Mouse (Mus musculus): ENCODE measurements around the gene Cd37. TPM values are rescaled to one million over a fixed set of nuclear protein-coding genes. Genes with fewer than 3 reads are reported as not detected.

Cd37 gene
- polyA plus RNA-seq, 1 experiment from 2014 or later = 1.5 TPM

DNA sequence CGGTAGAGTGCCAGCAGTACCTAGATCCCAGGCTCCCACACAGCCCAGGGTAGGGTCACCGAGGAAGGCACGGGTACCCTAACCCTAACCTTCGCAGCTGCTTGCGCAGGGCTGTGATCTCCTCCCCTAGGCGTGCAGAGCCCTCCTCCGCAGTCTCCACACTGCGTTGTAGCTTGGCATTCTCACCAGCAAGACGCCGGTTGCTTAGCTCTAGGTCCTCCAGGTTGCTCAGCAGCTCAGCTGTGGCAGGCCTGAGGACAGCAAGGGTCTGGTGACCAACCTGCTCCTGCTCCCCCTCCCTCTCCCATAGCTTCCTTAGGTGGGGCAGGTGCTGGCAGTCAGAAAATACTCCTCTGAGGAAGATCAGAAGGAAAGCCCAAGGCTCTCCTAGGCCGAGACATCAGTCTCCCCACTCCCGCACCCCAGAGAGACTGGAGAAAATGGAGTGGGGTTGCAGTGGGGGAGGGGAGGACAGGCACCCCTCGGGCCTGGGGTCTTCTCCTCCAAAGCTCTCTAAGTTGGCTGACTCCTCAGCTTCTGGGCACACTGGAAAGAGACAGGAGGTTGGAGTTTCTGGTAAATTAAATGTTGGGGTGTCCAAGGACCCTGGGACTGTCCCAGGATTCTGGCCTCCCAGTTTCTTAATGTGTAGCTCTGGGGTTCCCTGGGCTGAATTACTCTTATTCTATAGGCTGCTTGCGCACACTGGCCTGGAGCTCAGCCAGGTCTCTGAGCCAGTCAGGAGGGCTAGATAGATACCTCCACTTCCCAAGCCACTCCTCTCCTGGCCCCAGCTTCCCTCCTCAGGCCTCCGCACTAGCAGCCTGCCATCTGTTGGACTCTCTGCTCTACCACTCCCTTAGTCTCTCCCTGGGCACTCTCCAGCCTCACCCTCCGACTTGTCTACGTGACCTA, 44.8 kb downstream of the Cd37 start:
- ATAC-seq = no peak
- H3K4me1 ChIP-seq (replicated peaks) = peaks cover 18% of the 10 kb centered on the region
- no peak overlapping the region for H3K4me3 ChIP-seq (replicated peaks)
- WGBS = 71% methylated on average over 17 of the region's 17 CpGs
- no peak overlapping the region for H3K9ac ChIP-seq (replicated peaks)
- peaks cover 24% of the 10 kb centered on the region for H3K27me3 ChIP-seq
- no peaks in the 10 kb centered on the region for H3K9me3 ChIP-seq
- no peak overlapping the region for H3K4me2 ChIP-seq (replicated peaks)
- H3K36me3 ChIP-seq = no peaks in the 10 kb centered on the region
- no peak overlapping the region for H3K27ac ChIP-seq

DNA sequence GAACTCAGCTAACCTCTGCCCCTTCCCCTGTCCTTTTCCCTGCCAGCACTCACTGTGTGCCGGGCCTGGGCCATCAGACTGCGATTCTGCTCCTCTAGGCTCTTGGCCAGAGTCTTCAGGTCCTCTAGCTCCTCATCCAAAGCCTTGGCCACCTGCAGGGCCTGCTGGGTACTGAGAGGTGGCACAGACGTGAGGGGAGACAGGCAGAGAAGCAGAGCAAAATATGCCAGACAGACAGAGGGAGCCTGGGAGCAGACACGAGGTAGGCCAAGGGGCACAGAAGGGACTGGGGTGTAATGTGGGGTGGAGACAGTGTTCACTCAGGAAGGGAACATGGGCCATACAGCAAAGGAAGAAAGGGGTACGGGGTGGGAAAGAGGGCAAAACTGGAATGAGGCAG, 45.5 kb downstream of the Cd37 start:
- no peaks in the 10 kb centered on the region for H3K9me3 ChIP-seq
- H3K9ac ChIP-seq (replicated peaks) = 0 out of 2 replicates have a peak overlapping the region, but pooled peaks have one; percentile 19
- peaks cover 31% of the 10 kb centered on the region for H3K27me3 ChIP-seq
- no peak overlapping the region for H3K4me2 ChIP-seq (replicated peaks)
- H3K4me1 ChIP-seq (replicated peaks) = peaks cover 14% of the 10 kb centered on the region
- no peak overlapping the region for H3K27ac ChIP-seq
- no peak for ATAC-seq
- 67% methylated on average over 4 of the region's 5 CpGs for WGBS
- H3K4me3 ChIP-seq (replicated peaks) = no peak overlapping the region
- no peaks in the 10 kb centered on the region for H3K36me3 ChIP-seq

DNA sequence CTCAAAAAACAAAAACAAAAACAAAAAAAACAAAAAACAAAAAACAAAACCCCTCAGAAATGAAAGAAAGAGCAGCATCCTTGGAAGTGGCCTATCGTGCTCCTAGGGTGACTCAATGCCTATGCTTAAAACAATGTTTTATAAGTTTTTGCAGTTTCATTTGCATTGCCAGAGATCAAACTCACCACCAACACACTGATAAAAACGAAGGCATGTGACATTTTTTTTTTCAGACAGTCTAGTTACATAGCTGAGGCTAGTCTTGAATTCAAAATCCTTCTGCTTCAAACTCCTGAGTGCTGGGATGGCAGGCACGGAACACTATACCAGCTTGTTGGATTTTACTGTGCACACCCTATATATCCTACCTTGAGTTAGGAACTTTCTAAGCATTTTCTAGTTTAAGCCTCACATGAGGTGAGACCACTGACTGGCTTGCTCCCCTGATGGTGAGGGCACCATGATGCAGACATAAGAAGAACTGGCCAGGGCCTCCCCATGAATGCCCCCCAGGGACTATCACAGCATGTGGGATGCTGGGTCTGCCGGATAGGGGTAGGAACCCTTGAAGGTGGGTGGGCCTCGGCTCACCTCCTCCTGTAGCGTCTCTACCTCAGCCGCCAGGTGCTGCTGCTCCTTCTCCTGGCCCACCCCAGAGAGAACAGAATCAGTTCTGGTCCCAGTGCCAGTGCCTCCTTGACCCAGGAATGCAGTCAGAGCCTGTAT, 46.2 kb downstream of the Cd37 start:
- H3K27ac ChIP-seq = no peak overlapping the region
- H3K36me3 ChIP-seq = no peaks in the 10 kb centered on the region
- no peak overlapping the region for H3K4me3 ChIP-seq (replicated peaks)
- 0 out of 2 replicates have a peak overlapping the region, but pooled peaks have one; percentile 19 for H3K9ac ChIP-seq (replicated peaks)
- H3K9me3 ChIP-seq = no peaks in the 10 kb centered on the region
- ATAC-seq = no peak
- WGBS = 87% methylated on average over 7 of the region's 7 CpGs
- no peak overlapping the region for H3K4me2 ChIP-seq (replicated peaks)
- H3K4me1 ChIP-seq (replicated peaks) = peaks cover 12% of the 10 kb centered on the region
- peaks cover 32% of the 10 kb centered on the region for H3K27me3 ChIP-seq

DNA sequence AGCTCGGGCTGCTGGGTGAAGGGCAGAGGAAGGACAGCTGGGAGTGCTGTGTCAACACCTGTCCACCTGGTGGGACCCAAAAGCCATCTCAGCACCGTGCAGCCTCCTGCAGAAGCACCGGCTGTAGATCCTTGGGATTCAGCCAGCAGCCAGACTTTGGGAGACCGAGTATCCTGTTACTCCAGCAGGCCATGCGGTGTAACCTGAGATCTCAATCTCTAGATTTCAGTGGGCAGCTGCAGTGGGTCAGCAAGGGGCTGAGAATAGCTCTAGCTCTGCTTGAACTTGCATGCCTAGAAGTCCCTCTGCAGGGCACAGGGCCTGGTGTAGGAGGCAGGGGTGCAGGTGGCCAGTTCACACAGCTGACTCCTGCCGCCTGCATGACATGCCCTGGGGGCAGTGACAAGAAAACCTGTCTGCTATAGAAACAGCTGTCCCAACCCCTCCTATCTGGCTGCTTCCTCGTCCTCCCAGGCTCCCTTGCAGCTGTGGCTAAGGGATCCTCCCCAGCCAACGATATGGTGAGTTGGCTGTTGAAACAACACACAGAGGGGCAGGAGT, 47.0 kb downstream of the Cd37 start:
- Histone ChIP-seq H3K36me3 (no peaks in the 10 kb centered on the region), H3K27me3 (peaks cover 35% of the 10 kb centered on the region), H3K27ac (no peak overlapping the region), H3K4me3 (replicated peaks) (no peak overlapping the region), H3K9me3 (no peaks in the 10 kb centered on the region), H3K4me1 (replicated peaks) (peaks cover 12% of the 10 kb centered on the region), H3K9ac (replicated peaks) (0 out of 2 replicates have a peak overlapping the region, but pooled peaks have one; percentile 12), H3K4me2 (replicated peaks) (no peak overlapping the region)
- 29% methylated on average over 8 of the region's 8 CpGs for WGBS
- no peak for ATAC-seq

DNA sequence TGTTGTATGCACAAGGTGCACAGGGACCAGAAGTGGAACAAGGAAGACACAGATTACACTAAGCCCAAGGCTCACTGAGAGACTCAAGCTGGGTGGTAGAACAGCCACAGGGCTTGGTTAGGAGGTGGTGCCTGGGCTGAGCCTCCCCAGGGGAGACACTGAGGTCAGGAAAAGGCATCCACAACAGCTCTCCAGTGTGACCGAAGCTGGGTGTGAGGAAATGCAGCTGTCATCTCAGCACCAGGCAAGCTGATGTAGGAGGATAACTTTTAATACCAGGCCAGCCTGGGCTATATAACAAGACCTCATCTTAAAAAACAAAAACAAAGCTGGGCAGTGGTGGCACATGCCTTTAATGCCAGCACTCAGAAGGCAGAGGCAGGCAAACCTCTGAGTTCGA, 47.8 kb downstream of the Cd37 start:
- Histone ChIP-seq H3K4me3 (replicated peaks) (no peak overlapping the region), H3K36me3 (no peaks in the 10 kb centered on the region), H3K4me1 (replicated peaks) (peaks cover 14% of the 10 kb centered on the region), H3K4me2 (replicated peaks) (no peak overlapping the region), H3K9ac (replicated peaks) (no peak overlapping the region), H3K27ac (no peak overlapping the region), H3K9me3 (no peaks in the 10 kb centered on the region), H3K27me3 (peaks cover 42% of the 10 kb centered on the region)
- ATAC-seq = no peak
- whole genome bisulfite sequencing = 87% methylated on average over 2 of the region's 2 CpGs

GRCm38 (mm10) chr7:45190186-45190585, 48.7 kb downstream of the Cd37 start:
- Histone ChIP-seq H3K4me1 (replicated peaks) (peaks cover 20% of the 10 kb centered on the region), H3K9ac (replicated peaks) (no peak overlapping the region), H3K27me3 (peaks cover 51% of the 10 kb centered on the region), H3K27ac (no peak overlapping the region), H3K9me3 (no peaks in the 10 kb centered on the region), H3K4me2 (replicated peaks) (no peak overlapping the region), H3K4me3 (replicated peaks) (no peak overlapping the region), H3K36me3 (no peaks in the 10 kb centered on the region)
- WGBS = 93% methylated on average over 6 of the region's 6 CpGs
- no peak for ATAC-seq

DNA sequence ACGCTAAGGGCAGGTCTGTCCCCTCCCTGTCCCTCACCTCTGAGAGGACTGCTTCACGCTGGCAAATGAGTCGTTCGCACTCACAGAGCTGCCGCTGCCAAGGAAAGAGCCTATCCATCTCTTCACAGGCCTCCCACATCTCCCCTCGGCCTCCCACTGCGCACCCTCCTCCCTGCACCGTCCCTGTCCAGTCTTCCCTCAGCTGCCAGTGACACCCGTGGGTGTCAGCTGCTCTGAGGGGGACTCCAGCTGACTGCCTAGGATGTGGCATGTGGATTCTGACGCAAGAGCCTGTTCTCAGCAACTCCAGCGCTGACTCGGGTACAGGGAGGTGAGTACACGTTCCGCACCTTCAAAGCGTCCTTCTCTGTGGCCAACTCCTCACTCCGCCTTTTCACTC, 49.3 kb downstream of the Cd37 start:
- no peaks in the 10 kb centered on the region for H3K36me3 ChIP-seq
- H3K27ac ChIP-seq = no peak overlapping the region
- H3K27me3 ChIP-seq = peaks cover 53% of the 10 kb centered on the region
- whole genome bisulfite sequencing = 71% methylated on average over 16 of the region's 16 CpGs
- H3K9me3 ChIP-seq = no peaks in the 10 kb centered on the region
- H3K4me2 ChIP-seq (replicated peaks) = no peak overlapping the region
- no peak overlapping the region for H3K4me3 ChIP-seq (replicated peaks)
- no peak overlapping the region for H3K9ac ChIP-seq (replicated peaks)
- no peak for ATAC-seq
- peaks cover 24% of the 10 kb centered on the region for H3K4me1 ChIP-seq (replicated peaks)

DNA sequence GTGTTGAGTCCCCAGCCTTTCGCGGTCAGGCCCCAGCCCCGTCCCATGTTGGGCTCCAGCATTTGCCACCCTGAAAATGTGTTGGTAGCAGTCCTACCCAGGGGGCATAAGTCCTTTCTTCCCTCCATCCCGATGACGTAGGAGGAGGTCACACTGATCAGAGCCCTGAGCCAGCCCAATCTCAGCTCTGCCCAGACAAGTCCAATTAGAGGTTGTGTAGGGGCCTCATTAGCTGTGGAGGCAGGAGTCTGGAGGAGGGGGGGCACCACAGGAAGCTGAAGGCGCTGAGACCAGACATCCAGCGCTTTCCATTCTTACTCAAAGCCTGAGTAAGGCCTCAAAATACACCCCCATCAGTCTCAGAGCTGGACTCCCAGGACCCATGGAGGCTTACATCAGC, 53.0 kb downstream of the Cd37 start:
- Histone ChIP-seq H3K9ac (replicated peaks) (no peak overlapping the region), H3K4me3 (replicated peaks) (no peak overlapping the region), H3K36me3 (no peaks in the 10 kb centered on the region), H3K4me2 (replicated peaks) (no peak overlapping the region), H3K9me3 (no peaks in the 10 kb centered on the region), H3K27me3 (peaks cover 85% of the 10 kb centered on the region), H3K27ac (no peak overlapping the region), H3K4me1 (replicated peaks) (peaks cover 39% of the 10 kb centered on the region)
- ATAC-seq = no peak
- WGBS = 69% methylated on average over 7 of the region's 7 CpGs

DNA sequence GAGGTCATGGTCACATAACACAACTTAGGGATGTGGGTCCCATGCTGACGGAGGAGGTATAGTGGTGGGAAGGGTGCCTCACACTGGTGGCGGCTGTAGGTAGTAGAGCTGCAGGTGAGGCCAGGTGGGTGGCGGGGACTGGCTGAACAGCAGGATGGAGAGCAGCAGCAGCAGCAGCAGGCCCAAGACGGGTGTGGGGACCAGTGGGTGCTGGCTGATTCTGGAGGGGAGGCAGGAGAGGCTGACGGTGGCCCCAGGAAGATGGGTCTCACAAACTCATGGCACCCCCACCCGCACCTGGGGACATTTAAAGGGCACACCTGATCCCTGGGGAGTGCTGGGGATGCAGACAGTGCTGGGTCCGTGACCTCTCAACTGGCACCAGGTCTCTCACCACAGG, 55.2 kb downstream of the Cd37 start:
- Histone ChIP-seq H3K4me2 (replicated peaks) (no peak overlapping the region), H3K9me3 (no peaks in the 10 kb centered on the region), H3K9ac (replicated peaks) (no peak overlapping the region), H3K27me3 (peaks cover 87% of the 10 kb centered on the region), H3K4me3 (replicated peaks) (no peak overlapping the region), H3K36me3 (no peaks in the 10 kb centered on the region), H3K4me1 (replicated peaks) (peaks cover 41% of the 10 kb centered on the region), H3K27ac (no peak overlapping the region)
- ATAC-seq = no peak
- WGBS = 65% methylated on average over 7 of the region's 7 CpGs

Other genes with a start within 250 kb of the Cd37 start
- 63.0 and 70.7 TPM in 2 replicates for gene Irf3, start 241.5 kb downstream of the Cd37 start, polyA plus RNA-seq (2015; fragmentation: Nextera tagmentation; extraction: Ambion mirVana)
- gene Bcl2l12, start 240.4 kb downstream of the Cd37 start, polyA plus RNA-seq (2015; fragmentation: Nextera tagmentation; extraction: Ambion mirVana) = 21.3 and 21.6 TPM in 2 replicates
- 38.1 and 47.7 TPM in 2 replicates for gene Scaf1, start 222.8 kb downstream of the Cd37 start, polyA plus RNA-seq (2015; fragmentation: Nextera tagmentation; extraction: Ambion mirVana)
- 8.4 and 9.6 TPM in 2 replicates for gene Rras, start 221.2 kb downstream of the Cd37 start, polyA plus RNA-seq (2015; fragmentation: Nextera tagmentation; extraction: Ambion mirVana)
- 14.0 and 17.0 TPM in 2 replicates for gene Prr12, start 186.2 kb downstream of the Cd37 start, polyA plus RNA-seq (2015; fragmentation: Nextera tagmentation; extraction: Ambion mirVana)
- 56.5 and 61.8 TPM in 2 replicates for gene Nosip, start 176.7 kb downstream of the Cd37 start, polyA plus RNA-seq (2015; fragmentation: Nextera tagmentation; extraction: Ambion mirVana)
- 13.2 and 14.5 TPM in 2 replicates for gene Prrg2, start 176.4 kb downstream of the Cd37 start, polyA plus RNA-seq (2015; fragmentation: Nextera tagmentation; extraction: Ambion mirVana)
- gene Rcn3, start 146.9 kb downstream of the Cd37 start, polyA plus RNA-seq (2015; fragmentation: Nextera tagmentation; extraction: Ambion mirVana) = 57.7 and 69.8 TPM in 2 replicates
- 17.6 and 18.4 TPM in 2 replicates for gene Fcgrt, start 135.3 kb downstream of the Cd37 start, polyA plus RNA-seq (2015; fragmentation: Nextera tagmentation; extraction: Ambion mirVana)
- 1,074 TPM in 2 replicates for gene Rps11, start 114.7 kb downstream of the Cd37 start, polyA plus RNA-seq (2015; fragmentation: Nextera tagmentation; extraction: Ambion mirVana)
- 838 and 877 TPM in 2 replicates for gene Rpl13a, start 110.4 kb downstream of the Cd37 start, polyA plus RNA-seq (2015; fragmentation: Nextera tagmentation; extraction: Ambion mirVana)
- 0.24 TPM in 1 of 2 replicates, not detected in the other for gene Gm45713, start 102.9 kb downstream of the Cd37 start, polyA plus RNA-seq (2015; fragmentation: Nextera tagmentation; extraction: Ambion mirVana)
- gene Flt3l, start 102.7 kb downstream of the Cd37 start, polyA plus RNA-seq (2015; fragmentation: Nextera tagmentation; extraction: Ambion mirVana) = 0.82 and 1.3 TPM in 2 replicates
- 93.0 and 96.0 TPM in 2 replicates for gene Pih1d1, start 84.8 kb downstream of the Cd37 start, polyA plus RNA-seq (2015; fragmentation: Nextera tagmentation; extraction: Ambion mirVana)
- gene Aldh16a1, start 84.5 kb downstream of the Cd37 start, polyA plus RNA-seq (2015; fragmentation: Nextera tagmentation; extraction: Ambion mirVana) = 24.7 and 27.2 TPM in 2 replicates
- gene Slc17a7, start 75.2 kb downstream of the Cd37 start, polyA plus RNA-seq (2015; fragmentation: Nextera tagmentation; extraction: Ambion mirVana) = 0.34 and 1.8 TPM in 2 replicates
- gene Gfy, start 59.5 kb downstream of the Cd37 start, polyA plus RNA-seq (2015; fragmentation: Nextera tagmentation; extraction: Ambion mirVana) = not detected in 2 replicates
- gene Pth2, start 58.1 kb downstream of the Cd37 start, polyA plus RNA-seq (2015; fragmentation: Nextera tagmentation; extraction: Ambion mirVana) = 1.8 and 2.1 TPM in 2 replicates
- gene Ccdc155, start 34.2 kb downstream of the Cd37 start, polyA plus RNA-seq (2015; fragmentation: Nextera tagmentation; extraction: Ambion mirVana) = 0.59 and 0.97 TPM in 2 replicates
- 1.5 and 1.6 TPM in 2 replicates for gene Dkkl1, start 27.0 kb downstream of the Cd37 start, polyA plus RNA-seq (2015; fragmentation: Nextera tagmentation; extraction: Ambion mirVana)
- 112 and 124 TPM in 2 replicates for gene Tead2, start 23.4 kb downstream of the Cd37 start, polyA plus RNA-seq (2015; fragmentation: Nextera tagmentation; extraction: Ambion mirVana)
- 0.24 and 0.28 TPM in 2 replicates for gene Slc6a16, start 2.0 kb upstream of the Cd37 start, polyA plus RNA-seq (2015; fragmentation: Nextera tagmentation; extraction: Ambion mirVana)
- not detected in 2 replicates for gene Slc6a21, start 38.4 kb upstream of the Cd37 start, polyA plus RNA-seq (2015; fragmentation: Nextera tagmentation; extraction: Ambion mirVana)
- gene Trpm4, start 94.7 kb upstream of the Cd37 start, polyA plus RNA-seq (2015; fragmentation: Nextera tagmentation; extraction: Ambion mirVana) = 7.3 and 10.8 TPM in 2 replicates
- 0.10 and 0.26 TPM in 2 replicates for gene Hrc, start 96.2 kb upstream of the Cd37 start, polyA plus RNA-seq (2015; fragmentation: Nextera tagmentation; extraction: Ambion mirVana)
- 17.2 and 19.8 TPM in 2 replicates for gene Ppfia3, start 127.9 kb upstream of the Cd37 start, polyA plus RNA-seq (2015; fragmentation: Nextera tagmentation; extraction: Ambion mirVana)
- gene Lin7b, start 131.5 kb upstream of the Cd37 start, polyA plus RNA-seq (2015; fragmentation: Nextera tagmentation; extraction: Ambion mirVana) = 7.1 and 7.9 TPM in 2 replicates
- 223 and 238 TPM in 2 replicates for gene Snrnp70, start 156.6 kb upstream of the Cd37 start, polyA plus RNA-seq (2015; fragmentation: Nextera tagmentation; extraction: Ambion mirVana)
- gene Kcna7, start 166.5 kb upstream of the Cd37 start, polyA plus RNA-seq (2015; fragmentation: Nextera tagmentation; extraction: Ambion mirVana) = not detected in 2 replicates
- not detected in 2 replicates for gene Ntf5, start 174.6 kb upstream of the Cd37 start, polyA plus RNA-seq (2015; fragmentation: Nextera tagmentation; extraction: Ambion mirVana)
- 0.50 TPM in 1 of 2 replicates, not detected in the other for gene Lhb, start 181.7 kb upstream of the Cd37 start, polyA plus RNA-seq (2015; fragmentation: Nextera tagmentation; extraction: Ambion mirVana)
- gene Gys1, start 195.7 kb upstream of the Cd37 start, polyA plus RNA-seq (2015; fragmentation: Nextera tagmentation; extraction: Ambion mirVana) = 20.6 and 23.4 TPM in 2 replicates
- 121 and 123 TPM in 2 replicates for gene Ruvbl2, start 199.0 kb upstream of the Cd37 start, polyA plus RNA-seq (2015; fragmentation: Nextera tagmentation; extraction: Ambion mirVana)
- 6,845 and 7,096 TPM in 2 replicates for gene Ftl1, start 220.8 kb upstream of the Cd37 start, polyA plus RNA-seq (2015; fragmentation: Nextera tagmentation; extraction: Ambion mirVana)
- 259 and 265 TPM in 2 replicates for gene Bax, start 227.8 kb upstream of the Cd37 start, polyA plus RNA-seq (2015; fragmentation: Nextera tagmentation; extraction: Ambion mirVana)
- gene Tulp2, start 242.8 kb upstream of the Cd37 start, polyA plus RNA-seq (2015; fragmentation: Nextera tagmentation; extraction: Ambion mirVana) = 0.22 TPM in 1 of 2 replicates, not detected in the other
- gene Gm45808, start 247.7 kb upstream of the Cd37 start, polyA plus RNA-seq (2015; fragmentation: Nextera tagmentation; extraction: Ambion mirVana) = not detected in 2 replicates
- 3.3 and 3.6 TPM in 2 replicates for gene Dhdh, start 249.7 kb upstream of the Cd37 start, polyA plus RNA-seq (2015; fragmentation: Nextera tagmentation; extraction: Ambion mirVana)

Measured in midbrain, embryonic 13.5 days (tissue).